Mouse (Mus musculus) left cerebral cortex, postnatal 4 days (tissue): ENCODE results near the gene Gm5168. TPM values are rescaled to one million over a fixed set of nuclear protein-coding genes. Genes with fewer than 3 reads are reported as not detected.
"Not testable (repeated sequence)": the region's sequence is repeated elsewhere in the genome, so short reads cannot be mapped to it uniquely, and the experiment has no call there.

ENCODE experiments used
- DNase-seq: peaks from one replicate; pipeline ENCODE4 v3.0.0-alpha.2; 2022
- intact Hi-C: fragments of 180-260 bp; cut with DNase I; formaldehyde crosslinking; loops from one replicate; pipeline ENCODE4 v1.15.1; 2025
- total RNA-seq, 2 experiments: library from RNA; stranded (reverse); gene quantifications; 2 replicates each; pipeline ENCODE4 v1.2.3; 2021

Gene Gm5168
- total RNA-seq: not detected

DNA sequence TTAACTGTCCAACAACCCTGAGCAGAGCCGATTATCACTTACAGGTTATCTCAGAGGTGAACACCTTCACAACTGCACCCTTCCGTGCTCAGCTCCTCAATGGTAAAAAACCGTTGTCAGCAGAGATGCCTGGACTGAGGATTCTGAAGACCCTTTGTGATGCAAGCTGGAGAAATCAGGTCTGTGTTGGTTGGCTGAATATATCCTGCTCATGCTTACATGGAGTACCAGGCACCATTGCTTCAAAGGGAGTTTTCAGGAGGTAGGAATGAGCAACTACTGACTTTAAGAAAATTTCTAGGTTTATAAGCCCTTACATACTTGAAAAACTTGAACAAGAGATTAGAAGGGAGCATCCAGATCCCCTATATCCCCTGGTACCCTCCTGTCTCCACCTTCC is at the start of gene Gm5168:
Gene Gm5168 (minus strand): TSS at position 101 of the 400 bp plus-strand sequence.
- DNase-seq, intact Hi-C loops: not testable (repeated sequence)

Other genes with a start within 250 kb of the Gm5168 start
- not detected for gene Gm2012, start 180.3 kb upstream of the Gm5168 start, total RNA-seq